Mouse (Mus musculus) activated CD4-positive, CD25-positive, alpha-beta regulatory T cell, adult 4 months (primary cell): Measurements from ENCODE around the gene Atp8a2. TPM values are rescaled to one million over a fixed set of nuclear protein-coding genes. Genes with fewer than 3 reads are reported as not detected.

Experiments
- ATAC-seq: one replicate; pipeline ENCODE4 v1.8.0; 2017
- polyA plus RNA-seq, 2 experiments: library from polyadenylated mRNA; unstranded; fragments of 100-300 nt; shearing (Covaris generic); gene quantifications; one replicate each; pipeline ENCODE4 v1.2.1; 2017

The Atp8a2 gene
- polyA plus RNA-seq: 1 to 10 TPM; 1.0 to 1.5 TPM

- ATAC-seq: no peak
Observed at GRCm38 (mm10) chr14:60196884-60197283, at the start of gene Atp8a2. Atp8a2 (minus strand) TSS chr14:60197179.

DNA sequence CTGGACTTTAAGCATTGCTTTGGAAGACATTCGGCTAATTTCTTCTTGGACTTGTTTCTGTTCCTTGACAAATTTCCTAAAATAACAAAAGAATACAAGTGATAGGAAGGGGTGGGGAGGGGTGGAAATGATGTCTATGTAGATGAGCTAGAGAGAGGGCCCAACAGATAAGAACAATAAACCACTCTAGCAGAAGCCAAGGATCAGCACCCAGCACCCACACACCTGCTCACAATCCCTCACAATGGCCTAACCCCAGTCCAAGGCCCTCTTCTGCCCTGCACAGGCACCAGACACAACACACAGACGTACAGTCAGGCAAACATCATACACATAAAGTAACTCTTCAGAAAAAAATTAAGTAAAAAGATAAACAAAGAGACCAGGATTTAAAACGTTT lies 41.6 kb upstream of the Atp8a2 start:
- no peak for ATAC-seq

DNA sequence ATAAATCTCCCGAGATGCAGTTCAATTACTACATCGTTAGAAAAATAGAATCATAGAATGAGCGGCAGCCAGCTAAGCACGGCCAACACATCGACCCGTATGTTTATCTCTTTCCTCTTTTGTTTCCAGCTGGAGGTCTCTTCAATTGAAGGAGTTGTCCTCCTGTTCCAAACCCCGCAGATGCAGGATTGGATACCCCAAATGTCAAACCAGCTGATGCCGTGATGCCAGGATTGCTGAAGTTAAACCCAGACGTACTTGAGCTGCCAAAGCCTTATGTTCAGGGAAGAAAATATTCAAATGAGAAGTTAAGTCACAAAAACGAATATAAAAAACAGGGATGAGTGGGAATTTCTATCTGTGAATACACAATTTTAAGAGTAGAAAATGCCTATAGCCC lies 22.9 kb upstream of the Atp8a2 start:
- ATAC-seq: no peak

DNA sequence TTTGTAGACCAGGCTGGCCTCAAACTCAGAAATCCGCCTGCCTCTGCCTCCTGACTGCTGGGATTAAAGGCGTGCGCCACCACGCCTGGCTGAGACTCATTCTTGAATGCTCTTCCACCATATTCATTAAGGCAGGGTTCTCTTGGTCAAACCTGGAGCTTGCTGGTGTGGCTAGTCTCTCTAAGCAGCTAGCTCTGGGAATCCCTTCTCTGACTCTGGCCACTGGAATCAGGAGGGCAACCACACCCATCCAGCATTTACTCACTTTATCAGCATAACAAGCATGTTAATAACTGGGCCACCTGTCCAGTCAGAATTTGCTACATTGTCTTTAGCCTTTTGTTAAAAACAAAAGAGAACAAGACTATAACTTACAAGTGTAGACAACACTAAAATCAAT lies 20.6 kb upstream of the Atp8a2 start:
- no peak for ATAC-seq

DNA sequence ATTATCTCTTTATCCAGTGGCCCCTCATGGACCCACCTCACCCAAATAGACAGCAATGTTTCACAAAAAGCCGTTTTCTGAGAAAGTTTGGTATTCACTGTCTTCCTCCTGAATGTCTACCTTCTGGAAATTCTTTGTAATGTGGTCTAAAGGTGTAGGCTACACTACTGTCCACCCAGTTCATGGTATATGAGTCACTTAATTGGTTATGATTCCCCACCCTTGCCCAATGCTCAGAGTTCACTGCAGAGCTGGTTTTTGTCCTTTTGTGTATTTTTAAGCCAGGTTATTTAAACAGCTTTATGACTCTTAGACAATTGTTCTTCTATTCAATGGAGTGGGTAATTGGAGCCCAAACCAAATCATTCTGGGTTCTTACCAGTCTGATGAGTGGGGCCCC lies 19.1 kb upstream of the Atp8a2 start:
- ATAC-seq: no peak

DNA sequence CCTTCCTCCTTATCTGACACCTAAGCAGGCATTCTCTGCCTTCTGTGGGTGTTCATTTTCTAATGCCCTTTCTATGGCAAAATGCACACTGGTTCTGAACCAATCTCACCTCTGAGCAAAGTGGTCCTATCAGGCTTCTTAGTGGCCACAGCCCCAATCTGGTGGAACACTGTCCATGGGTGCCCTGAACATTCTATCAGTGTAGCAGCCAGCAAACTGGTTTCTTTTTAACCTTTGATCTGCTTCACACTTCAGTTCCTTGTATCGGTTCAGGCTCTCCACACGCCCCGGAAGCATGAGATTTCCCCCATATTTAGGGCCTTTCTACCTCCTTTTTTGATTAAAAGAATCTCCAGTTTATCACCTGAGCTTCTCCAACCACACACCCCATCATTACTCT lies 18.0 kb upstream of the Atp8a2 start:
- no peak for ATAC-seq

DNA sequence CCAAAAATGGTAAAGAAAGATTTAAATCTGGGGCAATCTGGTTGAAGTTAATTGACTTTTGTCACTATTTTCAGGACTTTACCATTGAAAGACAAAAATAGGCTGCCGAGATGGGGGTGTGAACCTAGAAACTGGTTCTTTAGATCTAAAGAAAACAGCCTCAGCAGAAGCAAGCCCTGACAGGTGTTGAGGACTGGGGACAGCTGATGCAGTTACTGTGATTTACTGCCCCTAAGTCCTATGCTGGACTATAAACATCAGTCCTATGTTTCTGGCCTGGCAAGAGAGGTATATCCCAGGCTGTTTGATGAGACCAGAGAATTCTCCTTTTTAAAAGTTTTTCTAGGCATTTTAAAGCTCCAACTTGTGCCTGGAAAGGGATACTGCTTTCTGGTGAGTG lies 17.1 kb upstream of the Atp8a2 start:
- ATAC-seq: no peak

DNA sequence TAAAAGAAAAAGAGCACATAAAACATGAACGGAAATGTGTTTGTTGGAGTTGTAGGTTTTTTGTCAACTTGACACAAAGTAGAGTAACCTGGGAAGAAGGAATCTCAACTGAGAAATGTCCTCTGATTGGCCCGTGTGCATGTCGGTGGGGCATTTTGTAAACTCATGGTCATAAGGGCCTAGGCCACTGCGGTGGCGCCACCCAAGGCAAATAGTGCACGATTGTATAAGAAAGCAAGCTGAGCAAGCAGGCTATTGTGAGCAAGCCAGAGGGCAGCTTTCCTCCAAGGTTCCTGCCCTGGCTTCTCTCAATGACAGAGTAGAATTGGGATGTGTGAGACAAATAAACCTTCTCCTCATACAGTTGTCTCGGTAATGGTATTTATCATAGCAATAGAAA lies 12.2 kb upstream of the Atp8a2 start:
- no peak for ATAC-seq

DNA sequence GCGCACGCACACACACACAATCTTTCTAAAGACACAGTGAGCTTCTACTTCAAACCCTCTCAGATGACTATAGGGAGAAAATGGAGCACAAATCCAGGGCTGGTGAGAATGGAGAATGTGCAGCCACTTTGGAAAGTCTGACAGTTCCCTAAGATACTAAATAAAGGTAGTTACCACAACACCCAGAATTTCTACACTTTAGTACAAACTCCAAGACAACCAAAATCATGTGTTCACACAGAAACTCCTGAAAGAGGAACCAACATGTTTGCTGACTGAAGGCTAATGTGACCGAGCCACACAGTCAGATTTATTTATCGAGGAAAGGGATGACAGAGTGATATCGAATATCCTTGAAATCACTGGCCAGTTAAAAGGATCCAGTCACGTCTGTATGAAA lies 8.0 kb upstream of the Atp8a2 start:
- no peak for ATAC-seq

DNA sequence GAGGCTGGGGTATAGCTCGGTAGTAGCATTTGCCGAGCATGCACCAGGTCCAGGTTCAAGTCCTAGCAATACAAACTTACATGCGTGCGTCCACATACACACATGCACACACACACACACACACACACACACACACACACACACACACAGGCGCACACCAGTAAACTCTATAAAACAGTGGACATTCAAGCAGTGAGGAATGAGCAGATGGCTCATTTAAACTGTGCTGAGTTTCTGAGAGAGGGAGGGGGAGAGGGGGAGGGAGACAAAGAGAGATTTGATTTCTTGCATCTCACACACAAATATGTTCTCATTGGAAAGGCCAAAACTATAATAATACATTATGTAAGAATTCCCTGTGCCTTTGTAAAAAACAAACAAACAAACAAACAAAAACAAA lies 980 bp downstream of the Atp8a2 start:
- ATAC-seq: no peak

DNA sequence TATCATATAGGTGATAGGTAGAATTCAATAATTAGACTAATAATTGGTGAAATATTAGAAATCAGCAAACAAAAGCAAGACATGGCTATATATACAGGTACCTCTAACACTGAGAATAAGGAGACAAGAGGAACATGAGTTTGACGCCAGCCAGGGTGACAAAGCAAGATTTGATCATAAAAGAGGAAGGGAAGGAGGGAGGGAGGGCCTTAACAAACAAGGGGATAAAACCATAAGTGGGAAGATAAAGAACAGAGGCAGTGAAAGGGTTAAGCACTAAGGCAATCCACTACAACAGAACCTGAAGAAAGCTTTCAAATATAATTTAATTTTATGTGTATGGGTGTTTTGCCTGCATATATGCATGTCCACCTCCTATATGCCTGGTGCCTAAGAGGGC lies 2.4 kb downstream of the Atp8a2 start:
- ATAC-seq: no peak

GRCm38 (mm10) chr14:60189771-60190170 lies 7.2 kb downstream of the Atp8a2 start:
- ATAC-seq: no peak

- no peak for ATAC-seq
Observed at GRCm38 (mm10) chr14:60188201-60188825, 8.7 kb downstream of the Atp8a2 start.

GRCm38 (mm10) chr14:60181306-60181705 lies 15.7 kb downstream of the Atp8a2 start:
- no peak for ATAC-seq

DNA sequence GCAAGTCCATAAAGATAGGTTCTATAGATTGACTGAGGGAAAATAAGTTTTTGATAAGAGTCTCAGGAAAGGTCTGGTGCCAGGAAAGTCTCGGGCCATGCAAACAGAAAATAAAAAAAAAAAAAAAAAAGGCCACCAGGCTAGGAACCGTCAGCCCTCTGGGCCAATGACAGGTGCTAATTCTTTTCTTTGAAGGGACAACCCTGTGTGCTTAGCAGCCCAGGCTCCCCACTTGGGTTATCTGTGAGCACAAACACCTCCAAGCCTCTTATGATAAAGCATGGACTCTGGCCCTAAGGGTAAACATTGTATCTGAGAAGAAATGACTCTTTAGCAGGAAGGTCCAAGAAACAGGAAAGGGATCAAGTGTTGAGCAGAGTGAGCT lies 18.4 kb downstream of the Atp8a2 start:
- no peak for ATAC-seq

DNA sequence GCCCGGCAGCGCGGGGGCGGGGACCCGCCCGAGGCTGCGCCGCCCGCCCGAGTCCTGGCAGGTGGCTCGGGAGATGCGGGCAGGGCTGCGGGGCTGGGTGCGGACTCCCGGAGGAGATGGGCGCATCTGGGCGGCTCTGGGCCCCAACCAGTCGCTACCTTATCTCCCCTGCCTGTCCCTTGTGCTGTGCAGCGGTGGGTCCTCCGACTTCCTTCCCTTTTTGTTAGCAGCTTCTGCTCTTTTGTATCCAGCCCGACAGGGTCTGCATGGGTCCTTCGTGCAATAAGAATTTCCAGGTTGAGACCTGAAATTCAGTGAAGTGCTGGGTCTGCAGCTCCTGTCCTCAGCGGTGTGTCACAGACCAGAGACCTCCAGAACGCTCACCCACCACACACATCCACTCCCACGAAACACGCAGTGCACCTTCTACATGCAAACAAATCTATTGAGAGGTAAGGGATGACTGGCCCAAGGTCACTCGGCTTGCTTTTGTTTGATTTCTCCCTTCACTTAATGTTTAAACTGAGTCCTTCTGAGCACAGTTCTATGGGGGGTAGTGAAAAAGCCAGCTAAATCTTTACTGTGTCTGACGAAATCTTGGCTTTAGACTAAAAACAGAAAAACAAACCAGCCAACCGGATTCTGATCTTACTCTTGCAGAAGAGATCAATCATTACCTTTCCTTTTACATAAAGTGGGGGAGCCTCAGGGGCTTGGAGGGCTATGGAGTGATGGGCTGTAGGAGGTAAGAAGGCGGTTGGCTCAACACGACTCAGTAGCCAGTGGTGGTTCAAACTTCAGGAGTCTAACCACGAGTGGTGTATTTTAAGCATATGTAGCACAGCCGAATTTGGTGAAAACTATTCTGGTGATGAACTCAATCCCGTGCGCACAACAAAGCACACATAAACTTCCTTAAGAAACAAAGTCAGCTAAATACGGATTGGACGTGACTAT lies 19.1 kb downstream of the Atp8a2 start:
- ATAC-seq: no peak

DNA sequence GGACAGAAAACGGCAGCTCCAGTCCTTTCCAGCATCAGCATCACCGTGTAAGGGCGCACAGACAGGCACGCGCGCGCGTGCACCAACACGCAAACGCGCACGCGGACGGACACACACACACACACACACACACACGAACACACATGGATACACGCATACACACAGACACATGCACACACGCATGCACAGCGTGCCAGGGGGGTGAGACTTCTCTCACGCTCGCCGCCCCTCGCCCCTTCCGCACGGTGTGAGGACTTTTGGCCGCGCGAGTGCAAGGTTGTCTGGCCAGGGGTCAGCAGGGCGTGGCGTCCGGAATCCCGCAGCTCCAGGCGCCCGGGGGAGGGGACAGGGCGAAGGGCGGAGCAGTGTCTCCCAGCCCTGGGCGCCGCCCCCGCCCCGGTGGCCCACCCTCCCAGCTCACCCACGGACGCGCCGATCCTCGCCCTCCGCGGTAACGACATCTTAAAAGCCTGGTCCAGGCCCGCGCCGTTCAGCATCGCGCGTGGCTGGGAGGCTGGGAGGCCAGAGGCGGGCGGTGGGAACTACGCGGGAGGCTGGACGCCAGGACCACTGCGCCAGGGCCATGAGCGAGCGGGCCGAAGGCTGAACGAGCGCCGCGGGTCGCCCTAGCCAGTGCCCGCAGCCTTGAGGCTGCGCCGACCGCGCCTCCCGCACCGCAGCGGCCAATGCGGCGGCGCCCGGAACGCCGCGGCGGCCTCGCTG lies 19.9 kb downstream of the Atp8a2 start:
- ATAC-seq: no peak

GRCm38 (mm10) chr14:60176469-60176890 lies 20.5 kb downstream of the Atp8a2 start:
- ATAC-seq: no peak

- ATAC-seq: no peak
Observed at GRCm38 (mm10) chr14:60172286-60173055, 24.5 kb downstream of the Atp8a2 start.

- ATAC-seq: no peak
Observed at GRCm38 (mm10) chr14:60170845-60171610, 26.0 kb downstream of the Atp8a2 start.

DNA sequence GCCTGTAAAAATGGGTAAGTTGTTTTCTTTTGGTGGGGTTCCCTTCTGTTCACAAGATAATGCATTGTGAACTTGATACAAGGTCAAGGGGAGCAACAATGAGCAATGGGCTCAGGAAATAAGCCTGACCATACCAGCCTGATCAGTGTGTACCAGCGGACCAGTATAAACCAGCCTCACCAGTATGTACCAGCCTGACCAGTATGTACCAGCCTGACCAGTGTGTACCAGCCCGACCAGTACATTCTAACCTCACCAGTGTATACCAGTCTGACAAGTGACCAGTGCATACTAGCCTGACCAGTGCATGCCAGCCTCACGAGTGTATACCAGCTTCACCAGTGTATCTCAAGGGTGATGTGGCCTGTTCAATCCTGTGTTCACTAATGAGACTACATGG lies 33.6 kb downstream of the Atp8a2 start:
- no peak for ATAC-seq

- no peak for ATAC-seq
Observed at GRCm38 (mm10) chr14:60152373-60152772, 44.6 kb downstream of the Atp8a2 start.
